Mouse (Mus musculus) left cerebral cortex, postnatal 4 days (tissue): ENCODE measurements around the gene Mug2. TPM values are rescaled to one million over a fixed set of nuclear protein-coding genes. Genes with fewer than 3 reads are reported as not detected.
"Not testable (repeated sequence)": the region's sequence is repeated elsewhere in the genome, so short reads cannot be mapped to it uniquely, and the experiment has no call there.

Experiments used
- DNase-seq: peaks from one replicate; pipeline ENCODE4 v3.0.0-alpha.2; 2022
- intact Hi-C: fragments of 180-260 bp; cut with DNase I; formaldehyde crosslinking; loops from one replicate; pipeline ENCODE4 v1.15.1; 2025
- total RNA-seq, 2 experiments: library from RNA; stranded (reverse); gene quantifications; 2 replicates each; pipeline ENCODE4 v1.2.3; 2021

Mug2 gene
- total RNA-seq: not detected

DNA sequence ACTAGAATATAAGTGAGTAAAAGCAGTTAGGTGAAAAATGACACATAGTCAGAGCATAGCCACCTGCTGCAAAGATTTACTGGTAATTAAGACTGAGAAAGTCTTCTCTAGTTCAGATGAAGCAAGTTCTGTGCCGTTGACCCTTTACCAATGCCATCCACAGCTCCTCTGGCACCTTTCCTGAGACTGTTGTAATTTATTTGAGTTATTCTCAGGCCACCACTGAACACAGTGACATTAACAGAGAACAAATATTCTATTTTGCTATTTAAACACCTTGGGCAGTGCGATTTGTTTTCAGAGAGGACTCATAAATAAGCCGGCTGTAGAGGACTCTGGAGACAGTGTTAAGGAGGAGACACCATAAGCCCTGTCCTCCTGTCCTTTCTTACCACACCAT lies at the start of gene Mug2:
Mug2 (plus strand) TSS at position 301 of the 400 bp plus-strand sequence.
- intact Hi-C loops, DNase-seq: not testable (repeated sequence)

DNA sequence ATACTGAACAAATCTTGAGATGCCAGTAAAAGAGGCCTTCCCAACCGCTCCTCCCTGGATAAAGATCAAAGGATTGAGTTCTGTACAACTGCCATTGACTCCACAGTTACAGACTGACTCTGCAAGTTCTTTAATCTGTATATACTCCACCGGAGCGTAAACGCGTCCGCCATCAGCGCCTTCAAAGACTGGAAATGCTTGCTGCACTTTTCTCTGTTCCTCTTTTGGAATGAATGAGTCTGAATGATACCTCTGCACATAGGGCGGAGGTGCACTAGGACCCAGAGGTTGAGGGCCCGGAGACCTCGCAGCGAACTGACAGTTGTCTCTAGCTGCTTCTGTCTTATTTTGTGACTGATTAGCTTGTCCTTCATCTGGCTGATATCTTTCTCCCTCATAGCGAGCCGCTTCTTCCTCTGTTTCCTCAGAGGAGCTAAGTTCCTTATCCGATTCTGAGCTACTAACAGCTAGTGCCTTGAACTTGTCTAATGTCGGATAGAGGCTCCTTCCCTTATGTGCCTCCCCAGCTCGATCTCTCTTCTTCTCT lies 48.7 kb upstream of the Mug2 start:
- DNase-seq, intact Hi-C loops: not testable (repeated sequence)

DNA sequence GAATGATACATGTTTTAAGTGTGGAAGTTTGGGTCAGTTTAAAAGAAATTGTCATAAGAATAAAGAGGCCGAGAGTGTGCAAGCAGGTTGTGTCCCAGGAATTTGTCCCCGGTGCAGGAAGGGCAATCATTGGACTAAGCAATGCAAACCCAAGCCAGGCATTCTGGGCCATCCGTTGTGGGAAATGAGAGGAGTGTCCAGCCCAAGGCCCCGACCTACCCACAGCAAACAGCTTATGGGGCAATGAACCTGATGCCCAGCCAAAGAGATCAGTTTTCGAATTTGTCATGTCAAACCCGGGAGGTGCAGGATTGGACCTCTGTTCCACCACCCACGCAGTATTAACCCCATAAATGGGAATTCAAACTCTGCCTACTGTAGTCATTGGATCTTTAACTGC lies 30.9 kb upstream of the Mug2 start:
- no peak for DNase-seq
- intact Hi-C loops: no loop called here

- intact Hi-C loops: no loop called here
- DNase-seq: no peak
Measured at GRCm38 (mm10) chr6:122100904-122101303, 94.3 kb downstream of the Mug2 start.

- intact Hi-C loops: no loop called here
Measured at GRCm38 (mm10) chr6:122101671-122102070, 95.1 kb downstream of the Mug2 start.

GRCm38 (mm10) chr6:122116963-122117362 lies 110.4 kb downstream of the Mug2 start:
- DNase-seq: no peak
- intact Hi-C loops: no loop called here

More at GRCm38 (mm10) chr6:122101671-122102070, 95.1 kb downstream of the Mug2 start:
- DNase-seq: no peak

DNA sequence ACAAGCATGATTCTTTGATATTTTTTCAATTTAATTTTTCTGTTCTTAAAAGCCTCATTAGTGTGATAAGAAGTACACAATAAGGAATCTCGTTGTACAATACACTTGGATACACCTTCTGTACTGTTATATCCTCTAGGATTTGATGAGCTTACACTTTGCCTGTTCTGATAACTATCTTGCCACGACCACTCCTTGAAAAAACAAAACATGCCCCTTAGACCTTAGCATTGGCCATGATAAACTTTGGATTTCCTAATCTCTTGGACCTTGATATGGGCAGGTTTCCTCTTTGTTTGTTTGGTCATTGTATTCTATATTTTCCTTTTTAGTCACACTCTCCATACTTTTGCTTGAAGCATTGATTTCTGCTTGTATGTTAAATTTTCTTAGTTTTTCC lies 123.0 kb downstream of the Mug2 start:
- intact Hi-C loops: no loop called here
- no peak for DNase-seq

Other genes starting within 250 kb of the Mug2 start
- gene Mug1, start 168.2 kb upstream of the Mug2 start, total RNA-seq: not detected